ENCODE assay signal across 17 mouse cellular contexts in the genomic region with DNA sequence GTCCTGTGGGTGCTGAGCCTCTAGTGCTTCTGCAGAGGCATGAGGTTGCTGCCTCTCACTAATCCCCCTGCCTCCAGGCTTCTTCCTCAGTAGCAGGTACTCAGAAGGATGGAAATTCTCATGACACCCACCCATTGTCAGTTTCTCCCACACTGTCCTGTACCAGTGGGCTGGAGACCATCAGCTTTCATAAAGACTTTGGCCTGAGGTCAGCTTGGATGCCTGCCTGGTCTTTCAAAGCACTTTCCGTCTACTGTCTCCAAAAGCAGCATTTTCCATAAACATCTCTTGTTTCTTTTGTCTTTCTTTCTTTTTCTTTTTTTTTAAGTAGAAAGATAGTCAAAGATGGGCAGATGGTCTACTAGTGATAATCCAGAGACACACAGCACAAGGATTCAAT.
A peak's percentile ranks its signal among the peaks of the same experiment; 100 is the strongest.
DNase-seq lines count a peak whose midpoint lies in the region; ATAC-seq and TF ChIP-seq lines count a peak whose summit lies in the region.
"Had no signal": no experiment of that assay in that cellular context is flagged by ENCODE, and none has a peak within 500 bp of the region (broad histone marks: within the 10 kb centered on the region; RNA-seq: fewer than 3 reads in every experiment).

No protein-coding gene starts in this region.

- no peak for ATAC-seq in lung, embryonic 14.5 days (ENCODE audit: insufficient read depth)
- ATAC-seq in forebrain, embryonic 14.5 days: no peak
- ATAC-seq: forebrain, embryonic 16.5 days; hindbrain, embryonic 16.5 days; inflammation-experienced regulatory T-cells, adult 6 months had no signal

- TF ChIP-seq POLR2A in lung, adult 2 months (IDR thresholded peaks at IDR 0.05; ENCODE audit: borderline replicate concordance, extremely low read depth, low read depth, low read length): no peak

- no peaks in the 10 kb centered on the region; the same call in 1 of the 2 replicates for H3K9me3 ChIP-seq in lung, embryonic 14.5 days (ENCODE audit: low read depth, low read length)
- no peaks in the 10 kb centered on the region for H3K9me3 ChIP-seq in forebrain, embryonic 14.5 days (replicated peaks; ENCODE audit: control insufficient read depth, low read length)
- H3K9me3 ChIP-seq: heart, embryonic 10.5 days; hindbrain, embryonic 12.5 days had no signal

- no peaks in the 10 kb centered on the region for H3K27me3 ChIP-seq in lung, embryonic 14.5 days (ENCODE audit: insufficient read depth, low read length)
- H3K27me3 ChIP-seq in forebrain, embryonic 14.5 days (replicated peaks; ENCODE audit: control insufficient read depth, insufficient read depth, low read length): no peaks in the 10 kb centered on the region
- H3K27me3 ChIP-seq: hindbrain, embryonic 12.5 days had no signal

- no peak overlapping the region for H3K9ac ChIP-seq in lung, embryonic 14.5 days
- H3K9ac ChIP-seq in forebrain, embryonic 14.5 days (ENCODE audit: low read length): no peak overlapping the region
- H3K9ac ChIP-seq: hindbrain, embryonic 12.5 days had no signal

- 64% methylated on average over 1 of the region's 1 CpGs for WGBS in lung, embryonic 14.5 days
- WGBS in lung, adult 2 months: 51% methylated on average over 1 of the region's 1 CpGs
- WGBS in forebrain, embryonic 14.5 days: 68% methylated on average over 1 of the region's 1 CpGs

- no peak for TF ChIP-seq CTCF in lung, embryonic 14.5 days (IDR thresholded peaks at IDR 0.05; ENCODE audit: low read depth)
- no peak for TF ChIP-seq CTCF in lung, adult 2 months (IDR thresholded peaks at IDR 0.05; ENCODE audit: insufficient read depth, low read length)

- no peaks in the 10 kb centered on the region for H3K4me1 ChIP-seq in lung, embryonic 14.5 days (ENCODE audit: insufficient read depth)
- peaks cover 3% of the 10 kb centered on the region; the same call in 1 of the 2 replicates for H3K4me1 ChIP-seq in lung, adult 2 months (ENCODE audit: control insufficient read depth, insufficient read depth, low read length)
- H3K4me1 ChIP-seq in forebrain, embryonic 14.5 days (ENCODE audit: control insufficient read depth, insufficient read depth, low read length): no peaks in the 10 kb centered on the region
- H3K4me1 ChIP-seq: hindbrain, embryonic 12.5 days had no signal

- H3K4me3 ChIP-seq in lung, embryonic 14.5 days (ENCODE audit: low read depth, low read length): no peak overlapping the region
- no peak overlapping the region for H3K4me3 ChIP-seq in lung, adult 2 months (replicated peaks; ENCODE audit: extremely low read depth, low read depth, low read length)
- H3K4me3 ChIP-seq in forebrain, embryonic 14.5 days (ENCODE audit: low read depth, low read length): no peak overlapping the region
- H3K4me3 ChIP-seq: heart, embryonic 10.5 days; hindbrain, embryonic 12.5 days had no signal

- no peak overlapping the region for H3K4me2 ChIP-seq in lung, embryonic 14.5 days
- H3K4me2 ChIP-seq in forebrain, embryonic 14.5 days (ENCODE audit: low read length): no peak overlapping the region
- H3K4me2 ChIP-seq: hindbrain, embryonic 12.5 days had no signal

- H3K27ac ChIP-seq in lung, embryonic 14.5 days (ENCODE audit: low read depth): no peak overlapping the region
- no peak overlapping the region for H3K27ac ChIP-seq in forebrain, embryonic 14.5 days (ENCODE audit: low read depth, low read length)
- H3K27ac ChIP-seq: heart, embryonic 10.5 days; hindbrain, embryonic 12.5 days had no signal

- H3K36me3 ChIP-seq in lung, embryonic 14.5 days (ENCODE audit: insufficient read depth): no peaks in the 10 kb centered on the region
- no peaks in the 10 kb centered on the region for H3K36me3 ChIP-seq in forebrain, embryonic 14.5 days (ENCODE audit: control insufficient read depth, insufficient read depth, low read length)
- H3K36me3 ChIP-seq: heart, embryonic 10.5 days; hindbrain, embryonic 12.5 days had no signal

- DNase-seq in heart, postnatal 4 days: peak; percentile 24
- DNase-seq in heart, adult 8-10 months (ENCODE audit: low spot score): no peak
- DNase-seq in lung, embryonic 14.5 days: peak; percentile 45
- DNase-seq in lung, adult 2 months: no peak
- DNase-seq in lung, postnatal 14 days: peak; percentile 55
- DNase-seq in forebrain, embryonic 14.5 days (ENCODE audit: low spot score): no peak
- DNase-seq in cerebellum, postnatal 25 days: no peak
- DNase-seq: adrenal gland, adult 2 months; adrenal gland, postnatal 25 days; cerebellum, adult 18-20 months; cerebellum, adult 9-11 months; gastrocnemius, postnatal 14 days had no signal

Comparison
In these comparisons a context has a peak if more than half of its experiments do, and no peak if none do; other contexts are left out.
1. DNase-seq: peak in heart, postnatal 4 days (single experiment), lung, embryonic 14.5 days (single experiment) and lung, postnatal 14 days (single experiment); none in heart, adult 8-10 months (single experiment), lung, adult 2 months (single experiment), forebrain, embryonic 14.5 days (single experiment) and cerebellum, postnatal 25 days (0 of 2).